Mouse (Mus musculus): Measurements from ENCODE around the gene Il1r2. TPM values are rescaled to one million over a fixed set of nuclear protein-coding genes. Genes with fewer than 3 reads are reported as not detected.

The Il1r2 gene
- polyA plus RNA-seq, 1 experiment from 2014 or later = 4.7 TPM

GRCm38 (mm10) chr1:40132721-40133120 lies 58.8 kb downstream of the Il1r2 start:
- H3K4me1 ChIP-seq = no peaks in the 10 kb centered on the region
- no peak overlapping the region for H3K9ac ChIP-seq
- H3K4me2 ChIP-seq (replicated peaks) = no peak overlapping the region
- no peaks in the 10 kb centered on the region for H3K36me3 ChIP-seq
- no peak overlapping the region for H3K27ac ChIP-seq (replicated peaks)
- 80% methylated on average over 4 of the region's 4 CpGs for WGBS
- no peaks in the 10 kb centered on the region for H3K27me3 ChIP-seq
- no peaks in the 10 kb centered on the region for H3K9me3 ChIP-seq (replicated peaks)
- ATAC-seq (ENCODE audit: insufficient number of reproducible peaks, low FRiP score, low TSS enrichment, low read depth) = no peak
- H3K4me3 ChIP-seq (replicated peaks) = no peak overlapping the region

- 72% methylated on average over 3 of the region's 3 CpGs for WGBS
- no peak for ATAC-seq (ENCODE audit: insufficient number of reproducible peaks, low FRiP score, low TSS enrichment, low read depth)
- no peak overlapping the region for H3K4me3 ChIP-seq (replicated peaks)
- H3K36me3 ChIP-seq = no peaks in the 10 kb centered on the region
- no peaks in the 10 kb centered on the region for H3K27me3 ChIP-seq
- no peaks in the 10 kb centered on the region for H3K9me3 ChIP-seq (replicated peaks)
- no peaks in the 10 kb centered on the region for H3K4me1 ChIP-seq
- H3K9ac ChIP-seq = no peak overlapping the region
- no peak overlapping the region for H3K4me2 ChIP-seq (replicated peaks)
- H3K27ac ChIP-seq (replicated peaks) = no peak overlapping the region
These were observed 59.7 kb downstream of the Il1r2 start for GRCm38 (mm10) chr1:40133567-40133966.

- peak overlapping the region; percentile 48; the same call in 1 of the 2 replicates for H3K27ac ChIP-seq (replicated peaks)
- 46% methylated on average over 14 of the region's 14 CpGs for WGBS
These were observed 66.1 kb downstream of the Il1r2 start for GRCm38 (mm10) chr1:40139798-40140532.

GRCm38 (mm10) chr1:40156096-40156495 lies 82.2 kb downstream of the Il1r2 start:
- no peaks in the 10 kb centered on the region for H3K9me3 ChIP-seq (replicated peaks)
- no peak overlapping the region for H3K4me2 ChIP-seq (replicated peaks)
- ATAC-seq (ENCODE audit: insufficient number of reproducible peaks, low FRiP score, low TSS enrichment, low read depth) = no peak
- no peaks in the 10 kb centered on the region for H3K36me3 ChIP-seq
- H3K27me3 ChIP-seq = no peaks in the 10 kb centered on the region
- 0 out of 2 replicates have a peak, but pooled peaks cover 4% of the 10 kb centered on the region for H3K4me1 ChIP-seq
- no peak overlapping the region for H3K4me3 ChIP-seq (replicated peaks)
- WGBS = 83% methylated on average over 6 of the region's 6 CpGs
- H3K9ac ChIP-seq = no peak overlapping the region
- no peak overlapping the region for H3K27ac ChIP-seq (replicated peaks)

More at GRCm38 (mm10) chr1:40139798-40140532, 66.1 kb downstream of the Il1r2 start:
- ATAC-seq (ENCODE audit: insufficient number of reproducible peaks, low FRiP score, low TSS enrichment, low read depth) = peak; percentile 72
- Histone ChIP-seq H3K27me3 (no peaks in the 10 kb centered on the region), H3K36me3 (no peaks in the 10 kb centered on the region), H3K9ac (no peak overlapping the region), H3K4me1 (0 out of 2 replicates have a peak, but pooled peaks cover 9% of the 10 kb centered on the region), H3K9me3 (replicated peaks) (no peaks in the 10 kb centered on the region), H3K4me2 (replicated peaks) (no peak overlapping the region), H3K4me3 (replicated peaks) (no peak overlapping the region)

DNA sequence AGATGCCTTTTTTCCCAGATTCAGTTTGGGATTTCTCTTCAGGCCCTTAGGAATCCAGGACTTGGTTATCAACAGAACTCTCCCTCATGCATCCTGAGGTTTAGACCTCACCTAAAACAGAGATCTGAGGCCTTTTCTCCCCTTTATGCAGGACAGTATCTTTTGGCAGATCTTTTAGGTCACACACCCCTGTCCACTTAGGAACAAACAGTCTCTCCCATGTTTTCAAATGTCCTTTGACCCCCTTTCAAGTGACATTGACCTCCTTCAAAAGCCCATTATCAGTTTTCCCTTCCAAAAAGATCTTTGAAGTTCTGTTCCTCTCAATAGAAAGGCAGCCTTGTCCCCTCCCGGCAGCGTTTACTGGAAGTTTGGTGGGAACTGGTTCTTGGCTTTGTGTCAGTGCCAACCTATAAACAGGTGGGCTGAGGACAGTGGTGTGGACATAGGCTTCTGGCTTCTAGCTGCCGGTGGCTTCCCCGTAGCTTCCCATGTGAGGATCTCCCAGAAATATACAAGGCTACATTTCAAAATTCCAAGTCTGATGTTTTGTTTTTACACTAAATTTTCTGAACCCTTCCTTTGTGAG lies 89.5 kb downstream of the Il1r2 start:
- Histone ChIP-seq H3K36me3 (no peaks in the 10 kb centered on the region), H3K4me1 (0 out of 2 replicates have a peak, but pooled peaks cover 4% of the 10 kb centered on the region), H3K27ac (replicated peaks) (no peak overlapping the region), H3K9me3 (replicated peaks) (no peaks in the 10 kb centered on the region), H3K27me3 (no peaks in the 10 kb centered on the region), H3K4me3 (replicated peaks) (no peak overlapping the region), H3K4me2 (replicated peaks) (no peak overlapping the region), H3K9ac (no peak overlapping the region)
- ATAC-seq (ENCODE audit: insufficient number of reproducible peaks, low FRiP score, low TSS enrichment, low read depth) = no peak
- 84% methylated on average over 4 of the region's 4 CpGs for WGBS

DNA sequence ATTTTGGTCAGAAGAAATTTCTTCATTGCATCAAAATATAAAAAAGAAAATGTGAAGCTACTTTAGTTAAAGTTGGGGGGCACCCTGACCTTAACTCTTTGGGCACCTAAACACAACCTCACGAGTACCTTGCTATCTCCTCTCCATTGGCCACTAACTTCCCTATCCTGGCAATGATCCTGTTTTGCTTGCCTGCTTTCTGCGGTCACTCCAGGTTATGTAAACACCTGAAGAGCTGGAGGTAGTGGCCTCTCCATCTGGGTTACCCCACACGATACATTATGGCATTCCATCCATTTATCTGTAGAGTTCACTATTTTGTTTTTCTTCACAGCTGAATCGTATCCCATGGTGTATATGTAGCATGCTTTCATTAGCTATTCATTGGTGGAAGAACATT lies 90.5 kb downstream of the Il1r2 start:
- WGBS = 89% methylated on average over 4 of the region's 4 CpGs
- Histone ChIP-seq H3K4me1 (0 out of 2 replicates have a peak, but pooled peaks cover 4% of the 10 kb centered on the region), H3K27ac (replicated peaks) (no peak overlapping the region), H3K9ac (no peak overlapping the region), H3K4me2 (replicated peaks) (no peak overlapping the region), H3K9me3 (replicated peaks) (no peaks in the 10 kb centered on the region), H3K36me3 (no peaks in the 10 kb centered on the region), H3K4me3 (replicated peaks) (no peak overlapping the region), H3K27me3 (no peaks in the 10 kb centered on the region)
- ATAC-seq (ENCODE audit: insufficient number of reproducible peaks, low FRiP score, low TSS enrichment, low read depth) = no peak

GRCm38 (mm10) chr1:40167585-40167984 lies 93.7 kb downstream of the Il1r2 start:
- H3K9ac ChIP-seq = no peak overlapping the region
- no peak overlapping the region for H3K4me2 ChIP-seq (replicated peaks)
- H3K36me3 ChIP-seq = no peaks in the 10 kb centered on the region
- H3K27ac ChIP-seq (replicated peaks) = no peak overlapping the region
- no peaks in the 10 kb centered on the region for H3K4me1 ChIP-seq
- H3K4me3 ChIP-seq (replicated peaks) = no peak overlapping the region
- H3K9me3 ChIP-seq (replicated peaks) = no peaks in the 10 kb centered on the region
- no peak for ATAC-seq (ENCODE audit: insufficient number of reproducible peaks, low FRiP score, low TSS enrichment, low read depth)
- H3K27me3 ChIP-seq = no peaks in the 10 kb centered on the region
- 81% methylated on average over 8 of the region's 8 CpGs for WGBS

GRCm38 (mm10) chr1:40171878-40172277 lies 98.0 kb downstream of the Il1r2 start:
- ATAC-seq (ENCODE audit: insufficient number of reproducible peaks, low FRiP score, low TSS enrichment, low read depth) = 0 out of 2 replicates have a peak, but pooled peaks have one; percentile 51
- no peak overlapping the region for H3K27ac ChIP-seq (replicated peaks)
- H3K4me2 ChIP-seq (replicated peaks) = no peak overlapping the region
- H3K27me3 ChIP-seq = no peaks in the 10 kb centered on the region
- H3K4me1 ChIP-seq = no peaks in the 10 kb centered on the region
- no peak overlapping the region for H3K9ac ChIP-seq
- H3K36me3 ChIP-seq = no peaks in the 10 kb centered on the region
- WGBS = 57% methylated on average over 5 of the region's 5 CpGs
- no peaks in the 10 kb centered on the region for H3K9me3 ChIP-seq (replicated peaks)
- H3K4me3 ChIP-seq (replicated peaks) = no peak overlapping the region

DNA sequence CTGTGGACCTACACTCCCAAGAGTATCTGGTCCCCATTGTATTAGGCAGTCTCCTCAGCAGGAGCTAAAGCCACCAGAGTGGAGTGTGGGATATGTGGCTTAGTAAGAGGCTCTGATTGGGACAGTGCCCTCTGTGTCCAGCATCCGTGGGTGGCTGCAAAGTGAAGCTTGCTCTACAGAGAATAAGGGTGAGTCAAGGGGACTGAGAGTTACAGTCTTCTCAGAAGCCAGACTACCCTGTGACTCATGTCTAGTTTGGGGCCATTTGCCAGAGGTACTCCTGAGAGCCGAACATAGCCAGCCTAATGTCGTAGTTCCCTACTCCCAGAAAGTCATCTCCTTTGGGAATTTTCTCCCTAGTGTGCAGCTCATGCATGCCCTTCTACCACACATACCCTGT lies 100.3 kb downstream of the Il1r2 start:
- WGBS = 70% methylated on average over 3 of the region's 3 CpGs
- ATAC-seq (ENCODE audit: insufficient number of reproducible peaks, low FRiP score, low TSS enrichment, low read depth) = no peak

More for the DNA sequence above, 100.3 kb downstream of the Il1r2 start:
- no peaks in the 10 kb centered on the region for H3K36me3 ChIP-seq
- H3K9ac ChIP-seq = no peak overlapping the region
- no peak overlapping the region for H3K4me2 ChIP-seq (replicated peaks)
- H3K9me3 ChIP-seq (replicated peaks) = no peaks in the 10 kb centered on the region
- no peaks in the 10 kb centered on the region for H3K4me1 ChIP-seq
- no peaks in the 10 kb centered on the region for H3K27me3 ChIP-seq
- H3K4me3 ChIP-seq (replicated peaks) = no peak overlapping the region
- H3K27ac ChIP-seq (replicated peaks) = no peak overlapping the region

All from embryonic facial prominence, embryonic 15.5 days (tissue).